Mouse (Mus musculus) erythroblast, embryonic 14.5 days (primary cell): ENCODE data around the gene Mad1l1.

Experiments
- GATA1 ChIP-seq: IDR thresholded peaks from 2 replicates; pipeline ENCODE4 v1.6.1; 2012; ENCODE audit warnings: low read length, inconsistent platforms, mixed read lengths
- TAL1 ChIP-seq: IDR thresholded peaks from 3 replicates; pipeline ENCODE4 v1.6.1; 2012; ENCODE audit warnings: low read length, inconsistent platforms, mixed read lengths

GRCm38 (mm10) chr5:140043002-140043401, 278.4 kb downstream of the Mad1l1 start:
- TF ChIP-seq GATA1 (no peak), TAL1 (no peak)
